Mouse (Mus musculus): ENCODE measurements around the gene Prrg4. TPM values are rescaled to one million over a fixed set of nuclear protein-coding genes. Genes with fewer than 3 reads are reported as not detected.

The Prrg4 gene
- total and polyA plus RNA-seq, 2 experiments from 2014 or later = 1.4 to 3.8 TPM

- H3K9me3 ChIP-seq (ENCODE audit: low read length) = no peaks in the 10 kb centered on the region
- WGBS = 1% methylated on average over 15 of the region's 15 CpGs
- H3K9ac ChIP-seq (replicated peaks; ENCODE audit: low read length) = peak overlapping the region; percentile 83
- H3K36me3 ChIP-seq (ENCODE audit: insufficient read depth, low read length) = no peaks in the 10 kb centered on the region
- peak overlapping the region; percentile 92 for H3K4me2 ChIP-seq (ENCODE audit: low read depth, low read length)
- DNase-seq (ENCODE audit: low spot score) (no peak), ATAC-seq (no peak)
- TF ChIP-seq CTCF (IDR thresholded peaks at IDR 0.05; ENCODE audit: low read depth) = no peak
- peak overlapping the region; percentile 88; the same call in 1 of the 2 replicates for H3K27ac ChIP-seq
- H3K4me1 ChIP-seq (ENCODE audit: insufficient read depth, low read length) = peaks cover 6% of the 10 kb centered on the region
- H3K4me3 ChIP-seq (ENCODE audit: low read length) = peak overlapping the region; percentile 62
- no peaks in the 10 kb centered on the region for H3K27me3 ChIP-seq (ENCODE audit: insufficient read depth, low read length)
Observed at GRCm38 (mm10) chr2:104817555-104818330, 31.9 kb downstream of the Prrg4 start.

- WGBS = 3% methylated on average over 35 of the region's 51 CpGs
- TF ChIP-seq CTCF (IDR thresholded peaks at IDR 0.05; ENCODE audit: low read depth) = peak; percentile 72
- H3K4me1 ChIP-seq (ENCODE audit: insufficient read depth, low read length) = peaks cover 6% of the 10 kb centered on the region
- ATAC-seq = peak; percentile 96
- peak overlapping the region; percentile 62 for H3K4me3 ChIP-seq (ENCODE audit: low read length)
- H3K36me3 ChIP-seq (ENCODE audit: insufficient read depth, low read length) = no peaks in the 10 kb centered on the region
- no peaks in the 10 kb centered on the region for H3K27me3 ChIP-seq (ENCODE audit: insufficient read depth, low read length)
- H3K9ac ChIP-seq (replicated peaks; ENCODE audit: low read length) = peak overlapping the region; percentile 83
- peak; percentile 94 for DNase-seq (ENCODE audit: low spot score)
- H3K4me2 ChIP-seq (ENCODE audit: low read depth, low read length) = peak overlapping the region; percentile 92
- no peaks in the 10 kb centered on the region for H3K9me3 ChIP-seq (ENCODE audit: low read length)
- H3K27ac ChIP-seq = peak overlapping the region; percentile 88
Observed at GRCm38 (mm10) chr2:104816866-104817439, 32.7 kb downstream of the Prrg4 start.

GRCm38 (mm10) chr2:104816371-104816827 is 33.3 kb downstream of the Prrg4 start, which contains the start of gene Qser1:
TSS of gene Qser1 (minus strand) at chr2:104816760.
- Histone ChIP-seq H3K27ac (peak within 1 kb of the TSS; percentile 88), H3K4me2 (ENCODE audit: low read depth, low read length) (peak within 1 kb of the TSS; percentile 92), H3K4me1 (ENCODE audit: insufficient read depth, low read length) (peaks cover 6% of the 10 kb centered on the region), H3K36me3 (ENCODE audit: insufficient read depth, low read length) (no peaks in the 10 kb centered on the region), H3K27me3 (ENCODE audit: insufficient read depth, low read length) (no peaks in the 10 kb centered on the region), H3K4me3 (ENCODE audit: low read length) (peak within 1 kb of the TSS; percentile 62), H3K9ac (replicated peaks; ENCODE audit: low read length) (peak within 1 kb of the TSS; percentile 83), H3K9me3 (ENCODE audit: low read length) (no peaks in the 10 kb centered on the region)
- DNase-seq (ENCODE audit: low spot score) (no peak), ATAC-seq (peak; percentile 67)
- WGBS = 2% methylated on average over 21 of the region's 50 CpGs
- no peak for TF ChIP-seq CTCF (IDR thresholded peaks at IDR 0.05; ENCODE audit: low read depth)

GRCm38 (mm10) chr2:104815561-104816370 is 33.9 kb downstream of the Prrg4 start:
- peak; percentile 68 for DNase-seq (ENCODE audit: low spot score)
- ATAC-seq = peak; percentile 54
- Histone ChIP-seq H3K9me3 (ENCODE audit: low read length) (no peaks in the 10 kb centered on the region), H3K4me3 (ENCODE audit: low read length) (peak overlapping the region; percentile 62), H3K27me3 (ENCODE audit: insufficient read depth, low read length) (no peaks in the 10 kb centered on the region), H3K36me3 (ENCODE audit: insufficient read depth, low read length) (no peaks in the 10 kb centered on the region), H3K4me1 (ENCODE audit: insufficient read depth, low read length) (peaks cover 6% of the 10 kb centered on the region), H3K27ac (peak overlapping the region; percentile 88), H3K9ac (replicated peaks; ENCODE audit: low read length) (peak overlapping the region; percentile 83), H3K4me2 (ENCODE audit: low read depth, low read length) (peak overlapping the region; percentile 92)
- under 1% methylated on average over 33 of the region's 33 CpGs for WGBS
- TF ChIP-seq CTCF (IDR thresholded peaks at IDR 0.05; ENCODE audit: low read depth) = no peak

GRCm38 (mm10) chr2:104814181-104814951 is 35.3 kb downstream of the Prrg4 start:
- DNase-seq (ENCODE audit: low spot score) (peak; percentile 59), ATAC-seq (no peak)
- no peaks in the 10 kb centered on the region for H3K36me3 ChIP-seq (ENCODE audit: insufficient read depth, low read length)
- H3K27me3 ChIP-seq (ENCODE audit: insufficient read depth, low read length) = no peaks in the 10 kb centered on the region
- H3K4me1 ChIP-seq (ENCODE audit: insufficient read depth, low read length) = peaks cover 6% of the 10 kb centered on the region
- WGBS = 45% methylated on average over 5 of the region's 5 CpGs
- no peak overlapping the region for H3K27ac ChIP-seq
- H3K4me3 ChIP-seq (ENCODE audit: low read length) = peak overlapping the region; percentile 62; the same call in 1 of the 2 replicates
- no peak for TF ChIP-seq CTCF (IDR thresholded peaks at IDR 0.05; ENCODE audit: low read depth)
- H3K9me3 ChIP-seq (ENCODE audit: low read length) = no peaks in the 10 kb centered on the region
- peak overlapping the region; percentile 92 for H3K4me2 ChIP-seq (ENCODE audit: low read depth, low read length)
- no peak overlapping the region for H3K9ac ChIP-seq (replicated peaks; ENCODE audit: low read length)

GRCm38 (mm10) chr2:104805435-104805834 is 44.2 kb downstream of the Prrg4 start:
- Histone ChIP-seq H3K4me3 (ENCODE audit: low read length) (no peak overlapping the region), H3K4me1 (ENCODE audit: insufficient read depth, low read length) (no peaks in the 10 kb centered on the region), H3K27ac (no peak overlapping the region), H3K4me2 (ENCODE audit: low read depth, low read length) (no peak overlapping the region), H3K9ac (replicated peaks; ENCODE audit: low read length) (no peak overlapping the region), H3K9me3 (ENCODE audit: low read length) (no peaks in the 10 kb centered on the region), H3K36me3 (ENCODE audit: insufficient read depth, low read length) (no peaks in the 10 kb centered on the region), H3K27me3 (ENCODE audit: insufficient read depth, low read length) (no peaks in the 10 kb centered on the region)
- ATAC-seq (no peak), DNase-seq (ENCODE audit: low spot score) (no peak)
- WGBS = 84% methylated on average over 1 of the region's 1 CpGs
- no peak for TF ChIP-seq CTCF (IDR thresholded peaks at IDR 0.05; ENCODE audit: low read depth)

Other genes starting within 250 kb of the Prrg4 start
- gene Tcp11l1, start 137.7 kb downstream of the Prrg4 start, total RNA-seq (2014; rRNA removed) = 27.0 and 46.5 TPM in 2 replicates
- 64.2 and 69.6 TPM in 2 replicates for gene Tcp11l1, start 137.7 kb downstream of the Prrg4 start, polyA plus RNA-seq (2015; fragmentation: Nextera tagmentation; extraction: Ambion mirVana)
- gene Pin1rt1, start 133.5 kb downstream of the Prrg4 start, total RNA-seq (2014; rRNA removed) = not detected in 2 replicates
- gene Pin1rt1, start 133.5 kb downstream of the Prrg4 start, polyA plus RNA-seq (2015; fragmentation: Nextera tagmentation; extraction: Ambion mirVana) = not detected in 2 replicates
- 1.3 and 1.8 TPM in 2 replicates for gene Depdc7, start 107.0 kb downstream of the Prrg4 start, total RNA-seq (2014; rRNA removed)
- 0.59 and 1.2 TPM in 2 replicates for gene Depdc7, start 107.0 kb downstream of the Prrg4 start, polyA plus RNA-seq (2015; fragmentation: Nextera tagmentation; extraction: Ambion mirVana)
- gene Qser1, start 33.1 kb downstream of the Prrg4 start, total RNA-seq (2014; rRNA removed) = 12.2 and 14.1 TPM in 2 replicates
- 4.1 and 4.3 TPM in 2 replicates for gene Qser1, start 33.1 kb downstream of the Prrg4 start, polyA plus RNA-seq (2015; fragmentation: Nextera tagmentation; extraction: Ambion mirVana)
- 15.2 TPM in 1 of 2 replicates, not detected in the other for gene Ccdc73, start 17.9 kb upstream of the Prrg4 start, total RNA-seq (2014; rRNA removed)
- 3.7 and 5.2 TPM in 2 replicates for gene Ccdc73, start 17.9 kb upstream of the Prrg4 start, polyA plus RNA-seq (2015; fragmentation: Nextera tagmentation; extraction: Ambion mirVana)
- 85.0 and 85.8 TPM in 2 replicates for gene Eif3m, start 167.2 kb upstream of the Prrg4 start, total RNA-seq (2014; rRNA removed)
- gene Eif3m, start 167.2 kb upstream of the Prrg4 start, polyA plus RNA-seq (2015; fragmentation: Nextera tagmentation; extraction: Ambion mirVana) = 187 and 190 TPM in 2 replicates
- not detected in 2 replicates for gene Gm11060, start 242.1 kb upstream of the Prrg4 start, total RNA-seq (2014; rRNA removed)
- not detected in 2 replicates for gene Gm11060, start 242.1 kb upstream of the Prrg4 start, polyA plus RNA-seq (2015; fragmentation: Nextera tagmentation; extraction: Ambion mirVana)